Mouse (Mus musculus) testis, adult 2 months (tissue): ENCODE measurements around the gene Brms1.

Experiments
- CTCF ChIP-seq: fragments of 200-500 bp; IDR thresholded peaks from 2 replicates; pipeline ENCODE4 v1.5.1; 2012; ENCODE audit warnings: low read depth, mild to moderate bottlenecking, inconsistent platforms, low read length, moderate library complexity; ENCODE audit not compliant: control insufficient read depth, insufficient read depth, insufficient replicate concordance
- POLR2A ChIP-seq: fragments of 200-500 bp; IDR thresholded peaks from 2 replicates; pipeline ENCODE4 v1.6.1; 2012; ENCODE audit warnings: low read depth, mild to moderate bottlenecking, inconsistent platforms, low read length, moderate library complexity; ENCODE audit not compliant: control insufficient read depth

GRCm38 (mm10) chr19:5023621-5024479 lies 17.3 kb upstream of the Brms1 start, which contains the start of gene Slc29a2:
- peak; percentile 43 for TF ChIP-seq POLR2A
- TF ChIP-seq CTCF, result no peak
